ENCODE assay signal across 9 mouse cellular contexts in genomic region chr14:73415376-73416035, GRCm38 (mm10). TPM values are rescaled to one million over a fixed set of nuclear protein-coding genes. Genes with fewer than 3 reads are reported as not detected.
DNase-seq lines count a peak whose midpoint lies in the region; ATAC-seq and TF ChIP-seq lines count a peak whose summit lies in the region.
"Had no signal": no experiment of that assay in that cellular context is flagged by ENCODE, and none has a peak within 500 bp of the region (broad histone marks: within the 10 kb centered on the region; RNA-seq: fewer than 3 reads in every experiment).

No protein-coding gene starts in this region.

- no peak for TF ChIP-seq POLR2A in embryonic fibroblast, embryonic 13.5 days (IDR thresholded peaks at IDR 0.05; ENCODE audit: low read depth, low read length)

- H3K36me3 ChIP-seq in heart, embryonic 10.5 days: no peaks in the 10 kb centered on the region
- H3K36me3 ChIP-seq in limb, embryonic 12.5 days: no peaks in the 10 kb centered on the region
- H3K36me3 ChIP-seq in kidney, embryonic 16.5 days (ENCODE audit: insufficient read depth, low read length): no peaks in the 10 kb centered on the region

- H3K4me2 ChIP-seq in limb, embryonic 12.5 days: peak overlapping the region; percentile 35
- H3K4me2 ChIP-seq in kidney, embryonic 16.5 days (replicated peaks; ENCODE audit: low read depth, low read length): no peak overlapping the region

- ATAC-seq in limb, embryonic 12.5 days (ENCODE audit: insufficient number of reproducible peaks, insufficient read depth, low FRiP score, low TSS enrichment, low read depth): peak; percentile 56; the same call in 1 of the 2 replicates
- no peak for ATAC-seq in kidney, embryonic 16.5 days (ENCODE audit: low FRiP score, low TSS enrichment)

- WGBS in heart, embryonic 10.5 days: 29% methylated on average over 13 of the region's 13 CpGs
- WGBS in limb, embryonic 12.5 days: 15% methylated on average over 13 of the region's 13 CpGs
- WGBS in kidney, embryonic 16.5 days: 59% methylated on average over 13 of the region's 13 CpGs

- H3K4me3 ChIP-seq in heart, embryonic 10.5 days: peak overlapping the region; percentile 22; the same call in 1 of the 2 replicates
- no peak overlapping the region for H3K4me3 ChIP-seq in embryonic fibroblast, embryonic 13.5 days (ENCODE audit: insufficient read depth, low read length)
- H3K4me3 ChIP-seq in limb, embryonic 12.5 days (replicated peaks): no peak overlapping the region
- no peak overlapping the region for H3K4me3 ChIP-seq in kidney, embryonic 16.5 days (ENCODE audit: low read length)

- DNase-seq in heart, embryonic 10.5 days (ENCODE audit: low spot score): no peak
- no peak for DNase-seq in heart, postnatal 14 days
- DNase-seq in R1 (ENCODE audit: low read depth, low spot score): peak; percentile 28
- DNase-seq in thymus, adult 18-20 months: no peak
- DNase-seq in urinary bladder, postnatal 10 days (ENCODE audit: low spot score): no peak
- DNase-seq: right cerebral cortex, postnatal 25 days had no signal

- H3K9ac ChIP-seq in limb, embryonic 12.5 days (replicated peaks): no peak overlapping the region
- no peak overlapping the region for H3K9ac ChIP-seq in kidney, embryonic 16.5 days (replicated peaks; ENCODE audit: low read length)

- H3K4me1 ChIP-seq in heart, embryonic 10.5 days: peaks cover 6% of the 10 kb centered on the region; the same call in 1 of the 2 replicates
- H3K4me1 ChIP-seq in embryonic fibroblast, embryonic 13.5 days (ENCODE audit: control insufficient read depth, insufficient read depth, low read length): no peaks in the 10 kb centered on the region
- peaks cover 29% of the 10 kb centered on the region for H3K4me1 ChIP-seq in limb, embryonic 12.5 days (replicated peaks)
- H3K4me1 ChIP-seq in kidney, embryonic 16.5 days (ENCODE audit: insufficient read depth, low read length): no peaks in the 10 kb centered on the region

- intact Hi-C loops in heart, postnatal 14 days (cut with DNase I): no loop called here

- H3K27me3 ChIP-seq in heart, embryonic 10.5 days (ENCODE audit: insufficient read depth, poor library complexity, severe bottlenecking): no peaks in the 10 kb centered on the region
- no peaks in the 10 kb centered on the region for H3K27me3 ChIP-seq in limb, embryonic 12.5 days
- no peaks in the 10 kb centered on the region for H3K27me3 ChIP-seq in kidney, embryonic 16.5 days (ENCODE audit: insufficient read depth, low read length)

- H3K27ac ChIP-seq in heart, embryonic 10.5 days: peak overlapping the region; percentile 57
- H3K27ac ChIP-seq in embryonic fibroblast, embryonic 13.5 days (ENCODE audit: insufficient read depth, low read length): peak overlapping the region; percentile 28; the same call in 1 of the 2 replicates
- peak overlapping the region; percentile 91 for H3K27ac ChIP-seq in limb, embryonic 12.5 days
- no peak overlapping the region for H3K27ac ChIP-seq in kidney, embryonic 16.5 days (ENCODE audit: low read length)

- H3K9me3 ChIP-seq in heart, embryonic 10.5 days: no peaks in the 10 kb centered on the region
- H3K9me3 ChIP-seq in limb, embryonic 12.5 days: no peaks in the 10 kb centered on the region
- no peaks in the 10 kb centered on the region for H3K9me3 ChIP-seq in kidney, embryonic 16.5 days (ENCODE audit: low read length)

- TF ChIP-seq CTCF in embryonic fibroblast, embryonic 13.5 days (IDR thresholded peaks at IDR 0.05; ENCODE audit: borderline replicate concordance, insufficient read depth, low read length): no peak

RNA-seq across cellular contexts. Expression of gene Itm2b, which starts 30.4 kb away (rescaled TPM):
- polyA plus RNA-seq in heart, embryonic 10.5 days (2016; fragmentation: Nextera tagmentation; extraction: Ambion mirVana): 330 and 384 TPM in 2 replicates
- total RNA-seq in heart, postnatal 14 days (2021): 100 to 1,000 TPM; 584 to 674 TPM
- polyA plus RNA-seq in embryonic fibroblast, embryonic 13.5 days (2011; ENCODE audit: insufficient read length, low read depth, missing spikeins): 570 and 658 TPM in 2 replicates
- polyA plus RNA-seq in limb, embryonic 12.5 days (2016; fragmentation: Nextera tagmentation; extraction: Ambion mirVana): 460 and 473 TPM in 2 replicates
- polyA plus RNA-seq in kidney, embryonic 16.5 days (2015; fragmentation: Nextera tagmentation; extraction: Ambion mirVana): 1,091 and 1,137 TPM in 2 replicates
